In genomic region chr17:78968500-78968899, GRCm38 (mm10) we compare ENCODE assay signal across 29 mouse cellular contexts. TPM values are rescaled to one million over a fixed set of nuclear protein-coding genes. Genes with fewer than 3 reads are reported as not detected.
DNase-seq lines count a peak whose midpoint lies in the region; ATAC-seq and TF ChIP-seq lines count a peak whose summit lies in the region.
"Had no signal": no experiment of that assay in that cellular context is flagged by ENCODE, and none has a peak within 500 bp of the region (broad histone marks: within the 10 kb centered on the region; RNA-seq: fewer than 3 reads in every experiment).

No protein-coding gene starts in this region.

- no peak overlapping the region for H3K27ac ChIP-seq in liver, adult 2 months (replicated peaks; ENCODE audit: insufficient read depth, low read depth, low read length)
- H3K27ac ChIP-seq in liver, embryonic 11.5 days (ENCODE audit: low read depth, low read length), result no peak overlapping the region
- H3K27ac ChIP-seq: embryonic facial prominence, embryonic 13.5 days; embryonic facial prominence, embryonic 15.5 days; forebrain, embryonic 10.5 days; forebrain, embryonic 12.5 days had no signal

- H3K4me3 ChIP-seq in liver, adult 2 months (ENCODE audit: insufficient read depth, low read depth, low read length), result no peak overlapping the region
- H3K4me3 ChIP-seq in liver, embryonic 11.5 days (ENCODE audit: low read depth, low read length), result no peak overlapping the region
- H3K4me3 ChIP-seq: embryonic facial prominence, embryonic 13.5 days; embryonic facial prominence, embryonic 15.5 days; erythroblast, embryonic 14.5 days; forebrain, embryonic 10.5 days; forebrain, embryonic 12.5 days had no signal

- peak; percentile 51 for DNase-seq in heart, adult 11 months
- DNase-seq in heart, postnatal 14 days, result no peak
- DNase-seq in liver, adult 2 months (ENCODE audit: extremely low read depth, low read depth, low spot score), result peak; percentile 52
- DNase-seq in liver, embryonic 11.5 days (ENCODE audit: low spot score), result no peak
- DNase-seq in retina, postnatal 1 day, result peak; percentile 1
- no peak for DNase-seq in retina, embryonic 14.5 days (ENCODE audit: low spot score)
- DNase-seq: adrenal gland, adult 8-10 months; adrenal gland, postnatal 14 days; adrenal gland, postnatal 36 days; B cell, adult 2 months; cerebellum, adult 11 months; cerebellum, adult 18-20 months; cerebellum, adult 8-10 months; cerebellum, adult 9-11 months; cerebellum, postnatal 14 days; cerebellum, postnatal 36 days; embryo, embryonic 11 days had no signal

- no peaks in the 10 kb centered on the region for H3K4me1 ChIP-seq in liver, adult 2 months (ENCODE audit: control insufficient read depth, insufficient read depth, low read length)
- no peaks in the 10 kb centered on the region for H3K4me1 ChIP-seq in liver, embryonic 11.5 days (replicated peaks; ENCODE audit: control insufficient read depth, insufficient read depth, low read length)
- H3K4me1 ChIP-seq: embryonic facial prominence, embryonic 13.5 days; embryonic facial prominence, embryonic 15.5 days; forebrain, embryonic 10.5 days; forebrain, embryonic 12.5 days had no signal

- no peak overlapping the region for H3K4me2 ChIP-seq in liver, embryonic 11.5 days
- H3K4me2 ChIP-seq: embryonic facial prominence, embryonic 13.5 days; embryonic facial prominence, embryonic 15.5 days; forebrain, embryonic 12.5 days had no signal

- no peaks in the 10 kb centered on the region for H3K9me3 ChIP-seq in liver, embryonic 11.5 days (ENCODE audit: control insufficient read depth, low read length)
- H3K9me3 ChIP-seq: embryonic facial prominence, embryonic 13.5 days; embryonic facial prominence, embryonic 15.5 days; forebrain, embryonic 10.5 days; forebrain, embryonic 12.5 days; G1E had no signal

- TF ChIP-seq POLR2A in liver, adult 2 months (IDR thresholded peaks at IDR 0.05; ENCODE audit: extremely low read depth, insufficient read depth, low read length), result no peak

- peaks cover 64% of the 10 kb centered on the region for H3K36me3 ChIP-seq in liver, adult 2 months (ENCODE audit: control insufficient read depth, insufficient read depth, low read length)
- peaks cover 5% of the 10 kb centered on the region; the same call in 1 of the 2 replicates for H3K36me3 ChIP-seq in liver, embryonic 11.5 days (ENCODE audit: control insufficient read depth, insufficient read depth, low read length)
- H3K36me3 ChIP-seq: G1E had no signal

- TF ChIP-seq CTCF in liver, adult 2 months (IDR thresholded peaks at IDR 0.05; ENCODE audit: low read depth, low read length), result no peak

- H3K27me3 ChIP-seq in liver, adult 2 months (ENCODE audit: control insufficient read depth, insufficient read depth, low read length), result no peaks in the 10 kb centered on the region
- H3K27me3 ChIP-seq in liver, embryonic 11.5 days (replicated peaks; ENCODE audit: control insufficient read depth, insufficient read depth, low read length), result no peaks in the 10 kb centered on the region
- H3K27me3 ChIP-seq: CH12.LX; embryonic facial prominence, embryonic 13.5 days; embryonic facial prominence, embryonic 15.5 days; forebrain, embryonic 12.5 days; Patski had no signal

- WGBS in liver, adult 2 months, result 36% methylated on average over 3 of the region's 3 CpGs
- WGBS in liver, embryonic 11.5 days, result 77% methylated on average over 3 of the region's 3 CpGs

- H3K9ac ChIP-seq in liver, adult 2 months (ENCODE audit: low read depth, low read length), result no peak overlapping the region
- H3K9ac ChIP-seq in liver, embryonic 11.5 days (ENCODE audit: low read depth, low read length), result no peak overlapping the region
- H3K9ac ChIP-seq: embryonic facial prominence, embryonic 13.5 days; embryonic facial prominence, embryonic 15.5 days; forebrain, embryonic 12.5 days had no signal

- H3K79me2 ChIP-seq in liver, adult 2 months (ENCODE audit: control insufficient read depth, insufficient read depth, low read length), result no peaks in the 10 kb centered on the region

- intact Hi-C loops in heart, postnatal 14 days (cut with DNase I), result no loop called here

- no peak for ATAC-seq in liver, embryonic 11.5 days (replicated peaks; ENCODE audit: low FRiP score)
- ATAC-seq: activated CD4-positive, CD25-positive, alpha-beta regulatory T cell, adult 4 months; CD4-positive, CD25-positive, alpha-beta regulatory T cell, adult 4 months; forebrain, embryonic 14.5 days; forebrain, embryonic 16.5 days; Patski had no signal

RNA-seq across cellular contexts. Expression of gene Ndufaf7, which starts 31.6 kb away (rescaled TPM):
- 10 to 100 TPM; 48.4 to 49.2 TPM for total RNA-seq in heart, postnatal 14 days (2021)
- 14.6 and 17.3 TPM in 2 replicates for total RNA-seq in liver, adult 2 months (2014; rRNA removed)
- polyA plus RNA-seq in liver, adult 2 months (2012; rRNA removed), result 5.5 and 5.7 TPM in 2 replicates
- polyA plus RNA-seq in liver, embryonic 11.5 days (2014; fragmentation: Nextera tagmentation; extraction: Ambion mirVana), result 58.0 and 67.3 TPM in 2 replicates

RNA-seq across cellular contexts. Expression of gene Cebpz, which starts 31.6 kb away (rescaled TPM):
- total RNA-seq in heart, postnatal 14 days (2021), result 10 to 100 TPM; 18.0 TPM
- total RNA-seq in liver, adult 2 months (2014; rRNA removed), result 17.7 and 19.0 TPM in 2 replicates
- polyA plus RNA-seq in liver, adult 2 months (2012; rRNA removed), result 3.2 and 4.4 TPM in 2 replicates
- polyA plus RNA-seq in liver, embryonic 11.5 days (2014; fragmentation: Nextera tagmentation; extraction: Ambion mirVana), result 73.8 and 74.0 TPM in 2 replicates

RNA-seq across cellular contexts. Expression of gene Prkd3, which starts 52.1 kb away (rescaled TPM):
- total RNA-seq in heart, postnatal 14 days (2021), result 10 to 100 TPM; 22.9 to 23.8 TPM
- 191 and 211 TPM in 2 replicates for total RNA-seq in liver, adult 2 months (2014; rRNA removed)
- polyA plus RNA-seq in liver, adult 2 months (2012; rRNA removed), result 71.8 and 79.6 TPM in 2 replicates
- polyA plus RNA-seq in liver, embryonic 11.5 days (2014; fragmentation: Nextera tagmentation; extraction: Ambion mirVana), result 21.8 and 24.8 TPM in 2 replicates
- total RNA-seq: CH12.LX had no signal
- polyA plus RNA-seq: G1E had no signal

RNA-seq across cellular contexts. Expression of gene Cebpzos, which starts 52.2 kb away (rescaled TPM):
- total RNA-seq in heart, postnatal 14 days (2021), result 10 to 100 TPM; 46.0 to 47.5 TPM
- 18.4 and 29.2 TPM in 2 replicates for total RNA-seq in liver, adult 2 months (2014; rRNA removed)
- 9.6 and 11.0 TPM in 2 replicates for polyA plus RNA-seq in liver, adult 2 months (2012; rRNA removed)
- polyA plus RNA-seq in liver, embryonic 11.5 days (2014; fragmentation: Nextera tagmentation; extraction: Ambion mirVana), result 80.6 and 95.3 TPM in 2 replicates
- polyA plus RNA-seq: erythroblast, embryonic 14.5 days had no signal

Comparison
In these comparisons a context has a peak if more than half of its experiments do, and no peak if none do; other contexts are left out.
1. DNase-seq: peak in heart, adult 11 months (single experiment), liver, adult 2 months (single experiment) and retina, postnatal 1 day (single experiment); none in heart, postnatal 14 days (0 of 2), liver, embryonic 11.5 days (single experiment) and retina, embryonic 14.5 days (single experiment).